Comparison of ENCODE assay signal across 24 mouse cellular contexts in the genomic region with DNA sequence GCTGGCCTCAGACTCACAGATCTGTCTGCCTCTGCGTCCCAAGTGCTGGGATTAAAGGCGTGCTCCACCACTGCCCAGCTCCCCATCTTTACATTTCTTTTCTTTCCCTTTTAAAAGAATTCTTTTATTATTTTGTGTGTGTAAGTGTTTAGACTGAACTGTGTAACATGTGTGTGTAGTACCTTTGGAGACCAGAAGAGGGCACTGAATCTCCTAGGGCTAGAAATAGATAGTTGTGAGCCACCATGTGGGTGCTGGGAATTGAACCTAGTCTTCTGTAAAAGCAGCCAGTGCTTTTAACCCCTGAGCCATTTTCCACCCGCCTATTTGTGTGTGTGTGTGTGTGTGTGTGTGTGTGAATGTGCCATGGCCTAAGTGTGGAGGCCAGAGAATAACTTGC. TPM values are rescaled to one million over a fixed set of nuclear protein-coding genes. Genes with fewer than 3 reads are reported as not detected.
A peak's percentile ranks its signal among the peaks of the same experiment; 100 is the strongest.
DNase-seq lines count a peak whose midpoint lies in the region; ATAC-seq and TF ChIP-seq lines count a peak whose summit lies in the region.
"Had no signal": no experiment of that assay in that cellular context is flagged by ENCODE, and none has a peak within 500 bp of the region (broad histone marks: within the 10 kb centered on the region; RNA-seq: fewer than 3 reads in every experiment).

No protein-coding gene starts in this region.

- H3K27ac ChIP-seq in heart, embryonic 16.5 days (ENCODE audit: low read length): peak overlapping the region; percentile 68; the same call in 1 of the 2 replicates
- no peak overlapping the region for H3K27ac ChIP-seq in heart, embryonic 11.5 days (ENCODE audit: low read depth, low read length)
- no peak overlapping the region for H3K27ac ChIP-seq in liver, embryonic 14.5 days
- H3K27ac ChIP-seq in stomach, postnatal 0 days (replicated peaks): no peak overlapping the region
- H3K27ac ChIP-seq: forebrain, embryonic 10.5 days; hindbrain, embryonic 15.5 days; intestine, embryonic 15.5 days; limb, embryonic 10.5 days; midbrain, embryonic 13.5 days; neural tube, embryonic 12.5 days had no signal

- TF ChIP-seq CTCF in liver, embryonic 14.5 days (IDR thresholded peaks at IDR 0.05; ENCODE audit: low read depth): peak; percentile 44; the same call in 1 of the 2 replicates
- TF ChIP-seq CTCF in stomach, postnatal 0 days (IDR thresholded peaks at IDR 0.05; ENCODE audit: low read depth): peak; percentile 46

- no peak overlapping the region for H3K9ac ChIP-seq in heart, embryonic 16.5 days (ENCODE audit: low read length)
- H3K9ac ChIP-seq in heart, embryonic 11.5 days (ENCODE audit: low read depth, low read length): no peak overlapping the region
- H3K9ac ChIP-seq in liver, embryonic 14.5 days (replicated peaks): no peak overlapping the region
- no peak overlapping the region for H3K9ac ChIP-seq in stomach, postnatal 0 days (ENCODE audit: low read length)
- H3K9ac ChIP-seq: heart, embryonic 13.5 days; hindbrain, embryonic 15.5 days; intestine, embryonic 15.5 days; midbrain, embryonic 13.5 days; neural tube, embryonic 12.5 days had no signal

- peaks cover 3% of the 10 kb centered on the region; the same call in 1 of the 2 replicates for H3K9me3 ChIP-seq in heart, embryonic 16.5 days (replicated peaks; ENCODE audit: control insufficient read depth, low read length)
- no peaks in the 10 kb centered on the region; the same call in 1 of the 2 replicates for H3K9me3 ChIP-seq in heart, embryonic 11.5 days (replicated peaks; ENCODE audit: control insufficient read depth, low read length)
- no peaks in the 10 kb centered on the region for H3K9me3 ChIP-seq in liver, embryonic 14.5 days (ENCODE audit: control insufficient read depth, low read length)
- H3K9me3 ChIP-seq in stomach, postnatal 0 days (ENCODE audit: control insufficient read depth, low read length): no peaks in the 10 kb centered on the region
- H3K9me3 ChIP-seq: hindbrain, embryonic 15.5 days; intestine, embryonic 15.5 days; limb, embryonic 10.5 days; midbrain, embryonic 13.5 days; neural tube, embryonic 12.5 days had no signal

- ATAC-seq in heart, embryonic 16.5 days (replicated peaks; ENCODE audit: extremely low read depth, insufficient read depth, low FRiP score): no peak
- no peak for ATAC-seq in heart, embryonic 11.5 days (replicated peaks; ENCODE audit: insufficient number of reproducible peaks, low FRiP score, low TSS enrichment)
- no peak for ATAC-seq in liver, embryonic 14.5 days (ENCODE audit: insufficient read depth)
- no peak for ATAC-seq in stomach, postnatal 0 days (ENCODE audit: low FRiP score, low TSS enrichment)
- ATAC-seq: intestine, embryonic 15.5 days; midbrain, embryonic 13.5 days had no signal

- no peak for TF ChIP-seq EP300 in liver, embryonic 14.5 days (IDR thresholded peaks at IDR 0.05; ENCODE audit: low read depth)
- no peak for TF ChIP-seq EP300 in stomach, postnatal 0 days (optimal IDR thresholded peaks at IDR 0.05)

- no peak overlapping the region for H3K4me2 ChIP-seq in heart, embryonic 16.5 days (ENCODE audit: low read depth, low read length)
- no peak overlapping the region for H3K4me2 ChIP-seq in heart, embryonic 11.5 days
- H3K4me2 ChIP-seq in liver, embryonic 14.5 days (ENCODE audit: low read depth): no peak overlapping the region
- H3K4me2 ChIP-seq in stomach, postnatal 0 days (replicated peaks; ENCODE audit: low read depth): no peak overlapping the region
- H3K4me2 ChIP-seq: heart, embryonic 13.5 days; hindbrain, embryonic 15.5 days; intestine, embryonic 15.5 days; midbrain, embryonic 13.5 days; neural tube, embryonic 12.5 days had no signal

- peaks cover 25% of the 10 kb centered on the region for H3K4me1 ChIP-seq in heart, embryonic 16.5 days (ENCODE audit: control insufficient read depth, insufficient read depth, low read length)
- peaks cover 2% of the 10 kb centered on the region; the same call in 1 of the 2 replicates for H3K4me1 ChIP-seq in heart, embryonic 11.5 days (ENCODE audit: control insufficient read depth, insufficient read depth, low read length)
- H3K4me1 ChIP-seq in liver, embryonic 14.5 days (replicated peaks; ENCODE audit: control insufficient read depth in 2 of 2, insufficient read depth in 2 of 2, low read length in 1 of 2): no peaks in the 10 kb centered on the region
- no peaks in the 10 kb centered on the region for H3K4me1 ChIP-seq in stomach, postnatal 0 days (replicated peaks; ENCODE audit: control insufficient read depth, insufficient read depth)
- H3K4me1 ChIP-seq: forebrain, embryonic 10.5 days; hindbrain, embryonic 15.5 days; intestine, embryonic 15.5 days; limb, embryonic 10.5 days; megakaryocyte, embryonic 14.5 days; midbrain, embryonic 13.5 days; neural tube, embryonic 12.5 days had no signal

- 94% methylated on average over 3 of the region's 3 CpGs for WGBS in heart, embryonic 16.5 days
- WGBS in heart, embryonic 11.5 days (ENCODE audit: insufficient replicate concordance): 78% methylated on average over 3 of the region's 3 CpGs
- WGBS in liver, embryonic 14.5 days (ENCODE audit: insufficient replicate concordance): 74% methylated on average over 3 of the region's 3 CpGs
- 84% methylated on average over 3 of the region's 3 CpGs for WGBS in stomach, postnatal 0 days

- no peaks in the 10 kb centered on the region for H3K27me3 ChIP-seq in heart, embryonic 16.5 days (ENCODE audit: control insufficient read depth, insufficient read depth, low read length)
- no peaks in the 10 kb centered on the region for H3K27me3 ChIP-seq in heart, embryonic 11.5 days (ENCODE audit: control insufficient read depth, insufficient read depth, low read length)
- H3K27me3 ChIP-seq in liver, embryonic 14.5 days (ENCODE audit: control insufficient read depth, insufficient read depth, low read length): no peaks in the 10 kb centered on the region
- H3K27me3 ChIP-seq in stomach, postnatal 0 days (ENCODE audit: control insufficient read depth, insufficient read depth, low read length): no peaks in the 10 kb centered on the region
- H3K27me3 ChIP-seq: heart, embryonic 13.5 days; hindbrain, embryonic 15.5 days; intestine, embryonic 15.5 days; megakaryocyte, embryonic 14.5 days; midbrain, embryonic 13.5 days; neural tube, embryonic 12.5 days had no signal

- H3K4me3 ChIP-seq in heart, embryonic 16.5 days (ENCODE audit: low read length): no peak overlapping the region
- H3K4me3 ChIP-seq in heart, embryonic 11.5 days (ENCODE audit: low read depth, low read length): no peak overlapping the region
- H3K4me3 ChIP-seq in liver, embryonic 14.5 days (ENCODE audit: insufficient read depth in 1 of 2, low read depth in 2 of 2, low read length in 2 of 2): no peak overlapping the region
- H3K4me3 ChIP-seq in stomach, postnatal 0 days (ENCODE audit: low read depth, low read length): no peak overlapping the region
- H3K4me3 ChIP-seq: forebrain, embryonic 10.5 days; heart, embryonic 13.5 days; hindbrain, embryonic 15.5 days; intestine, embryonic 15.5 days; limb, embryonic 10.5 days; megakaryocyte, embryonic 14.5 days; midbrain, embryonic 13.5 days; neural tube, embryonic 12.5 days had no signal

- H3K36me3 ChIP-seq in heart, embryonic 16.5 days (ENCODE audit: control insufficient read depth, insufficient read depth): 0 out of 2 replicates have a peak, but pooled peaks cover 5% of the 10 kb centered on the region
- H3K36me3 ChIP-seq in heart, embryonic 11.5 days (ENCODE audit: control insufficient read depth, insufficient read depth, low read length): no peaks in the 10 kb centered on the region
- no peaks in the 10 kb centered on the region for H3K36me3 ChIP-seq in liver, embryonic 14.5 days (replicated peaks; ENCODE audit: control insufficient read depth, insufficient read depth, low read depth)
- H3K36me3 ChIP-seq in stomach, postnatal 0 days (ENCODE audit: control insufficient read depth, insufficient read depth, low read length): no peaks in the 10 kb centered on the region
- H3K36me3 ChIP-seq: intestine, embryonic 15.5 days; neural tube, embryonic 12.5 days had no signal

- no peak for DNase-seq in liver, embryonic 14.5 days (ENCODE audit: low read depth in 3 of 3, low spot score in 3 of 3)
- DNase-seq in liver (no peak), R1 (ENCODE audit: low read depth, low spot score) (peak; percentile 54)
- no peak for DNase-seq in stomach, postnatal 0 days (ENCODE audit: low spot score)
- DNase-seq in B cell, adult 2 months: no peak
- DNase-seq: adrenal gland, postnatal 36 days; cerebellum, postnatal 10 days; heart, postnatal 4 days; kidney, postnatal 4 days; lung, adult 2 months; lung, postnatal 36 days; retina, postnatal 1 day; right cerebral cortex, postnatal 25 days; thymus, postnatal 25 days had no signal

RNA-seq across cellular contexts. Expression of a gene that starts 11.9 kb away (rescaled TPM):
- 16.6 and 17.9 TPM in 2 replicates for polyA plus RNA-seq in heart, embryonic 16.5 days (2015; fragmentation: Nextera tagmentation; extraction: Ambion mirVana)
- polyA plus RNA-seq in heart, embryonic 11.5 days (2014; fragmentation: Nextera tagmentation; extraction: Ambion mirVana): 0.45 and 0.66 TPM in 2 replicates
- 1.7 TPM in 2 replicates for polyA plus RNA-seq in liver, embryonic 14.5 days (2012; rRNA removed)
- 1.5 and 1.7 TPM in 2 replicates for polyA plus RNA-seq in liver, embryonic 14.5 days (2014; fragmentation: Nextera tagmentation; extraction: Ambion mirVana)
- polyA plus RNA-seq in stomach, postnatal 0 days (2015; fragmentation: Nextera tagmentation; extraction: Ambion mirVana): 2.1 and 2.2 TPM in 2 replicates

RNA-seq across cellular contexts. Expression of a gene that starts 44.1 kb away (rescaled TPM):
- 33.3 and 33.7 TPM in 2 replicates for polyA plus RNA-seq in heart, embryonic 16.5 days (2015; fragmentation: Nextera tagmentation; extraction: Ambion mirVana)
- polyA plus RNA-seq in heart, embryonic 11.5 days (2014; fragmentation: Nextera tagmentation; extraction: Ambion mirVana): 40.2 and 48.3 TPM in 2 replicates
- polyA plus RNA-seq in liver, embryonic 14.5 days (2012; rRNA removed): 17.1 and 25.2 TPM in 2 replicates
- 15.0 and 16.7 TPM in 2 replicates for polyA plus RNA-seq in liver, embryonic 14.5 days (2014; fragmentation: Nextera tagmentation; extraction: Ambion mirVana)
- 16.5 and 19.0 TPM in 2 replicates for polyA plus RNA-seq in stomach, postnatal 0 days (2015; fragmentation: Nextera tagmentation; extraction: Ambion mirVana)
